Mouse (Mus musculus) liver, embryonic 14.5 days (tissue): Measurements from ENCODE around the gene Fads3. TPM values are rescaled to one million over a fixed set of nuclear protein-coding genes. Genes with fewer than 3 reads are reported as not detected.

Source experiments
- ATAC-seq: fragments of 200-750 bp; cut with Nextera tagmentation; 2 replicates; pipeline ENCODE4 v1.8.0; 2017; ENCODE audit warnings: moderate number of reproducible peaks, mild to moderate bottlenecking, moderate library complexity; ENCODE audit not compliant: insufficient read depth
- DNase-seq, 3 experiments: peaks; one replicate each; pipeline ENCODE4 v3.0.0-alpha.2; 2012 to 2013; ENCODE audit warnings: low read depth in 3 of 3, low spot score in 3 of 3
- H3K27ac ChIP-seq: fragments of 300-500 bp; sonication (generic); 2 replicates; pipeline ENCODE4 v1.5.1; 2014; ENCODE audit warnings: moderate library complexity, mild to moderate bottlenecking, control low read depth, inconsistent platforms
- H3K27me3 ChIP-seq: fragments of 300-500 bp; sonication (generic); 2 replicates; pipeline ENCODE4 v1.6.1; 2014; ENCODE audit warnings: mild to moderate bottlenecking, low read length, moderate library complexity; ENCODE audit not compliant: control insufficient read depth, insufficient read depth
- H3K36me3 ChIP-seq: fragments of 300-500 bp; sonication (generic); replicated peaks from 2 replicates; pipeline ENCODE4 v1.6.1; 2014; ENCODE audit warnings: low read depth; ENCODE audit not compliant: control insufficient read depth, insufficient read depth
- H3K4me1 ChIP-seq, 2 experiments: fragments of 200-500 bp in 1 of 2; fragments of 300-500 bp in 1 of 2; sonication (generic) in 1 of 2; replicated peaks; 2 replicates each; pipeline ENCODE4 v1.6.1; 2012 to 2014; ENCODE audit warnings: antibody characterized with exemption in 1 of 2, inconsistent platforms in 1 of 2, low read length in 1 of 2; ENCODE audit not compliant: control insufficient read depth in 2 of 2, insufficient read depth in 2 of 2
- H3K4me2 ChIP-seq: fragments of 300-500 bp; sonication (generic); 2 replicates; pipeline ENCODE4 v1.6.1; 2014; ENCODE audit warnings: low read depth, mild to moderate bottlenecking, control low read depth, moderate library complexity
- H3K4me3 ChIP-seq, 2 experiments: fragments of 200-500 bp in 1 of 2; fragments of 300-500 bp in 1 of 2; sonication (generic) in 1 of 2; 2 replicates each; pipeline ENCODE4 v1.5.1; 2012 to 2014; ENCODE audit warnings: low read depth in 2 of 2, low read length in 2 of 2, mild to moderate bottlenecking in 2 of 2, control low read depth in 1 of 2, inconsistent platforms in 1 of 2, moderate library complexity in 1 of 2; ENCODE audit not compliant: insufficient read depth in 1 of 2
- H3K9ac ChIP-seq: fragments of 300-500 bp; sonication (generic); replicated peaks from 2 replicates; pipeline ENCODE4 v1.6.1; 2014; ENCODE audit warnings: mild to moderate bottlenecking, control low read depth, moderate library complexity
- H3K9me3 ChIP-seq: fragments of 300-500 bp; sonication (generic); 2 replicates; pipeline ENCODE4 v1.6.1; 2016; ENCODE audit warnings: low read length, mixed read lengths; ENCODE audit not compliant: control insufficient read depth
- CTCF ChIP-seq: IDR thresholded peaks from 2 replicates; pipeline ENCODE4 v1.5.1; 2016; ENCODE audit warnings: antibody characterized with exemption, low read depth, control low read depth
- EP300 ChIP-seq: IDR thresholded peaks from 2 replicates; pipeline ENCODE4 v1.6.1; 2016; ENCODE audit warnings: antibody characterized with exemption, low read depth
- WGBS: fragments of 180-500 bp; shearing (Covaris S2); extraction: QIAGEN DNeasy Blood & Tissue Kit; methylation state at CpG from one replicate; pipeline ENCODE4 v1.1.7; 2014; ENCODE audit not compliant: insufficient replicate concordance; 5-methylcytosine and 5-hydroxymethylcytosine counted together
- polyA plus RNA-seq, 2 experiments: library from polyadenylated mRNA; depleted of rRNA in 1 of 2; stranded (reverse) in 1 of 2; unstranded in 1 of 2; fragments of >200 nt; fragmentation: Nextera tagmentation in 1 of 2; extraction: Ambion mirVana in 1 of 2; gene quantifications; 2 replicates each; pipeline versions ENCODE4 v1.2.1 to v1.2.3; 2012 to 2014

Gene Fads3
- polyA plus RNA-seq, 2 experiments: 4.4 to 8.2 TPM

GRCm38 (mm10) chr19:10043643-10044042, 2.3 kb downstream of the Fads3 start:
- Histone ChIP-seq H3K4me2 (no peak overlapping the region), H3K9ac (no peak overlapping the region), H3K27ac (no peak overlapping the region), H3K4me1 (peaks cover 16 to 36% of the 10 kb centered on the region in 2 experiments), H3K27me3 (no peaks in the 10 kb centered on the region; the same call in 1 of the 2 replicates), H3K36me3 (peaks cover 3% of the 10 kb centered on the region; the same call in 1 of the 2 replicates), H3K4me3 (no peak overlapping the region), H3K9me3 (no peaks in the 10 kb centered on the region)
- ATAC-seq (no peak), DNase-seq (no peak)
- TF ChIP-seq CTCF: peak; percentile 14; the same call in 1 of the 2 replicates
- TF ChIP-seq EP300: no peak

GRCm38 (mm10) chr19:10045707-10046106, 4.3 kb downstream of the Fads3 start:
- H3K9me3 ChIP-seq: no peaks in the 10 kb centered on the region
- peaks cover 16 to 36% of the 10 kb centered on the region in 2 experiments for H3K4me1 ChIP-seq
- no peak overlapping the region for H3K9ac ChIP-seq
- no peak for TF ChIP-seq CTCF
- TF ChIP-seq EP300: peak; percentile 51
- no peaks in the 10 kb centered on the region for H3K36me3 ChIP-seq
- H3K4me2 ChIP-seq: peak overlapping the region; percentile 2; the same call in 1 of the 2 replicates
- no peak overlapping the region for H3K4me3 ChIP-seq
- H3K27ac ChIP-seq: no peak overlapping the region
- no peak for ATAC-seq
- WGBS: 10% methylated on average over 2 of the region's 2 CpGs
- no peaks in the 10 kb centered on the region; the same call in 1 of the 2 replicates for H3K27me3 ChIP-seq
- DNase-seq: peak; percentile 31 to 48 (median 41)

- Histone ChIP-seq H3K4me3 (no peak overlapping the region), H3K36me3 (no peaks in the 10 kb centered on the region), H3K9ac (no peak overlapping the region), H3K4me1 (peaks cover 16 to 36% of the 10 kb centered on the region in 2 experiments), H3K4me2 (no peak overlapping the region), H3K9me3 (no peaks in the 10 kb centered on the region), H3K27me3 (no peaks in the 10 kb centered on the region; the same call in 1 of the 2 replicates), H3K27ac (no peak overlapping the region)
- ATAC-seq (no peak), DNase-seq (no peak)
- WGBS: 58% methylated on average over 4 of the region's 4 CpGs
- TF ChIP-seq CTCF (no peak), EP300 (no peak)
Measured at GRCm38 (mm10) chr19:10046346-10046745, 5.0 kb downstream of the Fads3 start.

GRCm38 (mm10) chr19:10046983-10047382, 5.6 kb downstream of the Fads3 start:
- Histone ChIP-seq H3K27me3 (no peaks in the 10 kb centered on the region), H3K9me3 (no peaks in the 10 kb centered on the region), H3K9ac (no peak overlapping the region; the same call in 1 of the 2 replicates), H3K27ac (no peak overlapping the region), H3K4me2 (no peak overlapping the region), H3K36me3 (no peaks in the 10 kb centered on the region), H3K4me3 (no peak overlapping the region), H3K4me1 (peaks cover 13 to 36% of the 10 kb centered on the region in 2 experiments)
- ATAC-seq: no peak
- TF ChIP-seq EP300: no peak
- DNase-seq: no peak
- 19% methylated on average over 3 of the region's 3 CpGs for WGBS

- DNase-seq (no peak), ATAC-seq (no peak)
- H3K4me2 ChIP-seq: no peak overlapping the region
- H3K4me3 ChIP-seq: no peak overlapping the region
- no peaks in the 10 kb centered on the region for H3K27me3 ChIP-seq
- H3K27ac ChIP-seq: no peak overlapping the region
- TF ChIP-seq CTCF (no peak), EP300 (no peak)
- H3K36me3 ChIP-seq: no peaks in the 10 kb centered on the region
- no peaks in the 10 kb centered on the region for H3K9me3 ChIP-seq
- H3K4me1 ChIP-seq: peaks cover 10 to 21% of the 10 kb centered on the region in 2 experiments
- no peak overlapping the region for H3K9ac ChIP-seq
Measured at GRCm38 (mm10) chr19:10049533-10049932, 8.2 kb downstream of the Fads3 start.

GRCm38 (mm10) chr19:10050438-10050837, 9.1 kb downstream of the Fads3 start:
- Histone ChIP-seq H3K27ac (no peak overlapping the region), H3K9me3 (no peaks in the 10 kb centered on the region)

More at GRCm38 (mm10) chr19:10050438-10050837, 9.1 kb downstream of the Fads3 start:
- WGBS: 72% methylated on average over 2 of the region's 2 CpGs
- Histone ChIP-seq H3K36me3 (no peaks in the 10 kb centered on the region), H3K27me3 (no peaks in the 10 kb centered on the region), H3K9ac (no peak overlapping the region), H3K4me2 (no peak overlapping the region), H3K4me3 (no peak overlapping the region), H3K4me1 (peaks cover 5 to 13% of the 10 kb centered on the region in 2 experiments)
- ATAC-seq: no peak
- no peak for DNase-seq
- TF ChIP-seq CTCF (no peak), EP300 (no peak)
